Mouse (Mus musculus): ENCODE measurements around the gene Synrg. TPM values are rescaled to one million over a fixed set of nuclear protein-coding genes. Genes with fewer than 3 reads are reported as not detected.

Gene Synrg
- total RNA-seq (2023) = 67.3 to 86.0 TPM (median 71.4 TPM) in 4 replicates

GRCm38 (mm10) chr11:83963991-83964921 lies at the start of gene Synrg:
Synrg (plus strand) TSS chr11:83964428.

GRCm38 (mm10) chr11:83941950-83942840 lies 22.0 kb upstream of the Synrg start, which contains the start of gene Ddx52:
Ddx52 (plus strand) TSS chr11:83942062.

GRCm38 (mm10) chr11:84069034-84069370 lies 104.8 kb downstream of the Synrg start, which contains the start of gene Dusp14:
Dusp14 (minus strand) TSS chr11:84069261.

Other genes starting within 250 kb of the Synrg start
- gene Wfdc21, start 217.5 kb upstream of the Synrg start, total RNA-seq (2023) = 3.1 to 4.4 TPM (median 3.8 TPM) in 4 replicates
- gene Heatr6, start 210.7 kb upstream of the Synrg start, total RNA-seq (2023) = 47.9 to 61.6 TPM (median 54.1 TPM) in 4 replicates
- 0.22 to 0.95 TPM (median 0.42 TPM) in 4 replicates for gene Hnf1b, start 114.4 kb upstream of the Synrg start, total RNA-seq (2023)
- gene Ddx52, start 22.4 kb upstream of the Synrg start, total RNA-seq (2023) = 33.2 to 38.1 TPM (median 37.4 TPM) in 4 replicates
- 0.57 to 1.5 TPM (median 1.1 TPM) in 3 of 4 replicates, not detected in the other for gene Dusp14, start 104.8 kb downstream of the Synrg start, total RNA-seq (2023)
- 6.6 to 10.5 TPM (median 8.2 TPM) in 4 replicates for gene Tada2a, start 165.2 kb downstream of the Synrg start, total RNA-seq (2023)
- 22.1 to 35.1 TPM (median 33.1 TPM) in 4 replicates for gene Acaca, start 165.2 kb downstream of the Synrg start, total RNA-seq (2023)
- gene Gm11437, start 203.0 kb downstream of the Synrg start, total RNA-seq (2023) = not detected in 4 replicates